Mouse (Mus musculus): ENCODE data around the gene Gpr1. TPM values are rescaled to one million over a fixed set of nuclear protein-coding genes. Genes with fewer than 3 reads are reported as not detected.

Gene Gpr1
- total RNA-seq, 1 experiment, result 1.3 TPM

DNA sequence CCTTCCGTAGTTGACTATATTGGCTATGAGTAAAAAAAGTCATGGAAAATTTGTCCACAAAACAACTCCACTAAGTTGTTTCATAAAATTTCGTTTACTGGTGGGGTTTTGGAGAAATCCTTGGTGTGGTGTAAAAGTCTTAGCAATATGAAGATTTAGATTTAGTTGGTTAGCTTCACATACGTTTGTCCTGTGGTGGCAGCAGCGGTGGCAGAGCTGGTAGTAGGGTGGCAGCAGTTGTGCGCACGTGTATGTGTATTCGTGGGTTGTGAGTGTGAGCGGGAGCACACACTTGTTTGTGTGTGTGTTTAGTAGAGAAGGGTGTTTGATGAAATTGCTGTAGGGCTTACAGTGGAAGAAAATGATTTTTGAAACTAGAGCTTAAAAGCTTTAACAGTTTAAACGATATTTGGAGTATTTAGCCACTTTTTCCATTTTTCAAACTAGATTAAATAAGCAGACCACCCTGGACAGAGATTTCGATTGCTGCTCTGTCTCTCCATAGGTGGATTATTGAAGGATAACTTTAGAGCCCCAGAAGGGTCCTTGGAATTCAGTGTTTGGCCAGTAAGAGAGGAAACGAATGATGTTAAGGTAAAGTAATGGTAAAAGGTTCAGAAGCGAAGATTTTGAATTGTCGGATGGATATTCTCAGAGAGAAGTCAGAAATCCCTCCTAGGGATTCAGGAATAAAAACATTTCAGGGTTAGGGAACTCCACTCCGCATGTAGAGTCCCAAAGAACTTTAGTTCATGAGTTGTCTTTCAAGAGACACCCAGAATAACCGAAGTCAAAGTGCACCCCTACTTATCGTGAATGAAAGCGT is 45.8 kb upstream of the Gpr1 start:
- H3K27ac ChIP-seq (ENCODE audit: insufficient read depth, low read depth, low read length, poor library complexity, severe bottlenecking), result no peak overlapping the region
- in situ Hi-C loops (cut with MboI; ENCODE audit: low sequenced_read_pairs in 2 of 2, unreplicated experiment in 2 of 2), result no loop called here
- no peak for DNase-seq (ENCODE audit: low read depth, low spot score)
- H3K9ac ChIP-seq (ENCODE audit: insufficient read depth, low read depth, low read length, poor library complexity, severe bottlenecking), result no peak overlapping the region
- peaks cover 0 to 5% of the 10 kb centered on the region in 2 experiments; a peak in 1 of 4 replicates for H3K4me1 ChIP-seq (ENCODE audit: control insufficient read depth in 2 of 2, insufficient read depth in 2 of 2, low read length in 2 of 2, poor library complexity in 1 of 2)
- H3K36me3 ChIP-seq (ENCODE audit: control insufficient read depth, insufficient read depth, low read length, poor library complexity, severe bottlenecking), result peaks cover 17% of the 10 kb centered on the region
- no peaks in the 10 kb centered on the region for H3K9me3 ChIP-seq (ENCODE audit: control insufficient read depth, insufficient read depth, low read depth, low read length)
- H3K4me3 ChIP-seq (ENCODE audit: insufficient read depth in 1 of 2, low read depth in 1 of 2, low read length in 2 of 2, poor library complexity in 1 of 2, severe bottlenecking in 1 of 2), result no peak overlapping the region
- TF ChIP-seq MAFK (IDR thresholded peaks at IDR 0.05; ENCODE audit: insufficient read depth, low read depth, low read length) (no peak), CHD2 (IDR thresholded peaks at IDR 0.05; ENCODE audit: low read depth, low read length) (no peak), ZNF384 (IDR thresholded peaks at IDR 0.05; ENCODE audit: low read depth, low read length) (no peak), ZC3H11A (IDR thresholded peaks at IDR 0.05; ENCODE audit: borderline replicate concordance, low read depth, low read length) (no peak), HCFC1 (IDR thresholded peaks at IDR 0.05; ENCODE audit: borderline replicate concordance, insufficient read depth, low read length) (no peak)

GRCm38 (mm10) chr1:63259271-63259830 is 45.0 kb upstream of the Gpr1 start:
- peaks cover 0 to 2% of the 10 kb centered on the region in 2 experiments; a peak in 1 of 4 replicates for H3K4me1 ChIP-seq (ENCODE audit: control insufficient read depth in 2 of 2, insufficient read depth in 2 of 2, low read length in 2 of 2, poor library complexity in 1 of 2)

GRCm38 (mm10) chr1:63258501-63258900 is 44.2 kb upstream of the Gpr1 start:
- H3K36me3 ChIP-seq (ENCODE audit: control insufficient read depth, insufficient read depth, low read length, poor library complexity, severe bottlenecking), result peaks cover 9% of the 10 kb centered on the region
- H3K9me3 ChIP-seq (ENCODE audit: control insufficient read depth, insufficient read depth, low read depth, low read length), result no peaks in the 10 kb centered on the region
- in situ Hi-C loops (cut with MboI; ENCODE audit: low sequenced_read_pairs in 2 of 2, unreplicated experiment in 2 of 2), result no loop called here
- no peak overlapping the region for H3K27ac ChIP-seq (ENCODE audit: insufficient read depth, low read depth, low read length, poor library complexity, severe bottlenecking)
- H3K9ac ChIP-seq (ENCODE audit: insufficient read depth, low read depth, low read length, poor library complexity, severe bottlenecking), result no peak overlapping the region
- TF ChIP-seq CHD2 (IDR thresholded peaks at IDR 0.05; ENCODE audit: low read depth, low read length), result no peak
- TF ChIP-seq ZC3H11A (IDR thresholded peaks at IDR 0.05; ENCODE audit: borderline replicate concordance, low read depth, low read length), result no peak
- no peak for TF ChIP-seq ZNF384 (IDR thresholded peaks at IDR 0.05; ENCODE audit: low read depth, low read length)
- DNase-seq (ENCODE audit: low read depth, low spot score), result no peak
- peaks cover 0 to 2% of the 10 kb centered on the region in 2 experiments; a peak in 1 of 4 replicates for H3K4me1 ChIP-seq (ENCODE audit: control insufficient read depth in 2 of 2, insufficient read depth in 2 of 2, low read length in 2 of 2, poor library complexity in 1 of 2)
- H3K4me3 ChIP-seq (ENCODE audit: insufficient read depth in 1 of 2, low read depth in 1 of 2, low read length in 2 of 2, poor library complexity in 1 of 2, severe bottlenecking in 1 of 2), result no peak overlapping the region

More at GRCm38 (mm10) chr1:63259271-63259830, 45.0 kb upstream of the Gpr1 start:
- H3K36me3 ChIP-seq (ENCODE audit: control insufficient read depth, insufficient read depth, low read length, poor library complexity, severe bottlenecking), result peaks cover 14% of the 10 kb centered on the region
- no peak overlapping the region for H3K9ac ChIP-seq (ENCODE audit: insufficient read depth, low read depth, low read length, poor library complexity, severe bottlenecking)
- TF ChIP-seq CHD2 (IDR thresholded peaks at IDR 0.05; ENCODE audit: low read depth, low read length) (no peak), ZC3H11A (IDR thresholded peaks at IDR 0.05; ENCODE audit: borderline replicate concordance, low read depth, low read length) (no peak), MAFK (IDR thresholded peaks at IDR 0.05; ENCODE audit: insufficient read depth, low read depth, low read length) (no peak), HCFC1 (IDR thresholded peaks at IDR 0.05; ENCODE audit: borderline replicate concordance, insufficient read depth, low read length) (no peak), ZNF384 (IDR thresholded peaks at IDR 0.05; ENCODE audit: low read depth, low read length) (no peak)
- no peak for DNase-seq (ENCODE audit: low read depth, low spot score)
- no peak overlapping the region for H3K27ac ChIP-seq (ENCODE audit: insufficient read depth, low read depth, low read length, poor library complexity, severe bottlenecking)
- in situ Hi-C loops (cut with MboI; ENCODE audit: low sequenced_read_pairs in 2 of 2, unreplicated experiment in 2 of 2), result no loop called here
- H3K4me3 ChIP-seq (ENCODE audit: insufficient read depth in 1 of 2, low read depth in 1 of 2, low read length in 2 of 2, poor library complexity in 1 of 2, severe bottlenecking in 1 of 2), result no peak overlapping the region
- H3K9me3 ChIP-seq (ENCODE audit: control insufficient read depth, insufficient read depth, low read depth, low read length), result no peaks in the 10 kb centered on the region

GRCm38 (mm10) chr1:63256083-63256482 is 41.7 kb upstream of the Gpr1 start:
- H3K4me1 ChIP-seq (ENCODE audit: control insufficient read depth in 2 of 2, insufficient read depth in 2 of 2, low read length in 2 of 2, poor library complexity in 1 of 2), result peaks cover 0 to 4% of the 10 kb centered on the region in 2 experiments; a peak in 1 of 4 replicates

More at GRCm38 (mm10) chr1:63256083-63256482, 41.7 kb upstream of the Gpr1 start:
- TF ChIP-seq CHD2 (IDR thresholded peaks at IDR 0.05; ENCODE audit: low read depth, low read length) (no peak), ZC3H11A (IDR thresholded peaks at IDR 0.05; ENCODE audit: borderline replicate concordance, low read depth, low read length) (no peak), ZNF384 (IDR thresholded peaks at IDR 0.05; ENCODE audit: low read depth, low read length) (no peak), HCFC1 (IDR thresholded peaks at IDR 0.05; ENCODE audit: borderline replicate concordance, insufficient read depth, low read length) (no peak), MAFK (IDR thresholded peaks at IDR 0.05; ENCODE audit: insufficient read depth, low read depth, low read length) (no peak)
- no peak overlapping the region for H3K4me3 ChIP-seq (ENCODE audit: insufficient read depth in 1 of 2, low read depth in 1 of 2, low read length in 2 of 2, poor library complexity in 1 of 2, severe bottlenecking in 1 of 2)
- H3K9me3 ChIP-seq (ENCODE audit: control insufficient read depth, insufficient read depth, low read depth, low read length), result no peaks in the 10 kb centered on the region
- H3K36me3 ChIP-seq (ENCODE audit: control insufficient read depth, insufficient read depth, low read length, poor library complexity, severe bottlenecking), result peaks cover 6% of the 10 kb centered on the region; the same call in 1 of the 2 replicates
- H3K27ac ChIP-seq (ENCODE audit: insufficient read depth, low read depth, low read length, poor library complexity, severe bottlenecking), result no peak overlapping the region
- in situ Hi-C loops (cut with MboI; ENCODE audit: low sequenced_read_pairs in 2 of 2, unreplicated experiment in 2 of 2), result no loop called here
- DNase-seq (ENCODE audit: low read depth, low spot score), result no peak
- no peak overlapping the region for H3K9ac ChIP-seq (ENCODE audit: insufficient read depth, low read depth, low read length, poor library complexity, severe bottlenecking)

Measured in ES-E14 (cell line).